Mouse (Mus musculus) MEL (cell line): ENCODE measurements at regions not wholly inside any gene's neighbourhood (a gene's known extent, or its start where the extent isn't known, plus 50 kb on each side); places are given as distances from the start of the nearest gene placed in this dataset.

ENCODE experiments used
- CHD2 ChIP-seq: IDR thresholded peaks from 2 replicates; pipeline ENCODE4 v1.6.1; 2011; ENCODE audit warnings: low read length, improper control_type of control experiment
- CTCF ChIP-seq, 3 experiments: IDR thresholded peaks in 2 of 3; conservative IDR thresholded peaks in 1 of 3; 2 replicates each; pipeline ENCODE4 v1.5.1; 2011 to 2012; ENCODE audit warnings: low read length in 3 of 3, low read depth in 2 of 3, mild to moderate bottlenecking in 2 of 3, improper control_type of control experiment in 1 of 3, inconsistent platforms in 1 of 3, mixed read lengths in 1 of 3, moderate library complexity in 1 of 3; ENCODE audit not compliant: control insufficient read depth in 1 of 3, insufficient read depth in 1 of 3, poor library complexity in 1 of 3, severe bottlenecking in 1 of 3
- EP300 ChIP-seq, 2 experiments: IDR thresholded peaks; 2 replicates each; pipeline ENCODE4 v1.6.1; 2011; ENCODE audit warnings: improper control_type of control experiment in 2 of 2, low read length in 2 of 2, low read depth in 1 of 2, mild to moderate bottlenecking in 1 of 2
- ETS1 ChIP-seq: IDR thresholded peaks from 2 replicates; pipeline ENCODE4 v1.6.1; 2012; ENCODE audit warnings: low read depth, mild to moderate bottlenecking, inconsistent platforms, low read length, improper control_type of control experiment, moderate library complexity
- GABPA ChIP-seq: IDR thresholded peaks from 2 replicates; pipeline ENCODE4 v1.6.1; 2012; ENCODE audit warnings: low read depth, mild to moderate bottlenecking, inconsistent platforms, low read length, improper control_type of control experiment, moderate library complexity
- HCFC1 ChIP-seq: IDR thresholded peaks from 2 replicates; pipeline ENCODE4 v1.6.1; 2012; ENCODE audit warnings: low read depth, mild to moderate bottlenecking, inconsistent platforms, low read length, improper control_type of control experiment, moderate library complexity
- KAT2A ChIP-seq: conservative IDR thresholded peaks from 2 replicates; pipeline ENCODE4 v1.6.1; 2012; ENCODE audit warnings: low read depth, low read length, improper control_type of control experiment, inconsistent platforms
- MAFK ChIP-seq: IDR thresholded peaks from 2 replicates; pipeline ENCODE4 v1.6.1; 2011; ENCODE audit warnings: low read depth, mild to moderate bottlenecking, low read length, improper control_type of control experiment, borderline replicate concordance
- MAX ChIP-seq: IDR thresholded peaks from 2 replicates; pipeline ENCODE4 v1.6.1; 2011; ENCODE audit warnings: low read length, improper control_type of control experiment
- MXI1 ChIP-seq: IDR thresholded peaks from 2 replicates; pipeline ENCODE4 v1.6.1; 2011; ENCODE audit warnings: mild to moderate bottlenecking, low read depth, low read length, improper control_type of control experiment
- MYC ChIP-seq: IDR thresholded peaks from 2 replicates; pipeline ENCODE4 v1.6.1; 2011; ENCODE audit warnings: low read depth, mild to moderate bottlenecking, low read length, improper control_type of control experiment, moderate library complexity

GRCm38 (mm10) chr3:52501614-52502013 is 233.5 kb downstream of the Foxo1 start:
- TF ChIP-seq GABPA (no peak), HCFC1 (no peak), EP300 (IDR thresholded peaks at IDR 0.05; ENCODE audit: low read depth in 1 of 2, low read length in 2 of 2) (no peak), CHD2 (no peak), KAT2A (no peak), ETS1 (no peak), MYC (no peak), MAFK (no peak), MAX (no peak), CTCF (IDR thresholded peaks at IDR 0.05 in 2 of 3, conservative IDR thresholded peaks at IDR 0.05 in 1 of 3; ENCODE audit: control insufficient read depth in 1 of 3, insufficient read depth in 1 of 3, low read depth in 2 of 3, low read length in 3 of 3, poor library complexity in 1 of 3, severe bottlenecking in 1 of 3) (no peak), MXI1 (no peak)
